Mouse (Mus musculus) embryonic facial prominence, embryonic 13.5 days (tissue): ENCODE results near the gene Cops2. TPM values are rescaled to one million over a fixed set of nuclear protein-coding genes. Genes with fewer than 3 reads are reported as not detected.
A peak's percentile ranks its signal among the peaks of the same experiment; 100 is the strongest.

Experiments used
- ATAC-seq: fragments of 200-750 bp; cut with Nextera tagmentation; 2 replicates; pipeline ENCODE4 v1.8.0; 2017; ENCODE audit warnings: low read depth; ENCODE audit not compliant: insufficient number of reproducible peaks, insufficient read depth, low FRiP score, low TSS enrichment
- H3K27ac ChIP-seq: fragments of 300-500 bp; sonication (generic); 2 replicates; pipeline ENCODE4 v1.5.1; 2015; ENCODE audit warnings: moderate library complexity, mild to moderate bottlenecking, inconsistent platforms
- H3K27me3 ChIP-seq: fragments of 300-500 bp; sonication (generic); 2 replicates; pipeline ENCODE4 v1.6.1; 2015; ENCODE audit warnings: mild to moderate bottlenecking, inconsistent platforms
- H3K36me3 ChIP-seq: fragments of 300-500 bp; sonication (generic); 2 replicates; pipeline ENCODE4 v1.6.1; 2015; ENCODE audit warnings: mild to moderate bottlenecking, inconsistent platforms
- H3K4me1 ChIP-seq: fragments of 300-500 bp; sonication (generic); 2 replicates; pipeline ENCODE4 v1.6.1; 2015; ENCODE audit warnings: inconsistent platforms
- H3K4me2 ChIP-seq: fragments of 300-500 bp; sonication (generic); 2 replicates; pipeline ENCODE4 v1.6.1; 2015; ENCODE audit warnings: moderate library complexity, mild to moderate bottlenecking, inconsistent platforms
- H3K4me3 ChIP-seq: fragments of 300-500 bp; sonication (generic); 2 replicates; pipeline ENCODE4 v1.5.1; 2015; ENCODE audit warnings: mild to moderate bottlenecking, inconsistent platforms
- H3K9ac ChIP-seq: fragments of 300-500 bp; sonication (generic); 2 replicates; pipeline ENCODE4 v1.6.1; 2015; ENCODE audit warnings: mild to moderate bottlenecking, inconsistent platforms
- H3K9me3 ChIP-seq: fragments of 300-500 bp; sonication (generic); 2 replicates; pipeline ENCODE4 v1.6.1; 2016; ENCODE audit warnings: inconsistent platforms
- WGBS: fragments of 180-500 bp; shearing (Covaris S2); methylation state at CpG from one replicate; pipeline ENCODE4 v1.1.7; 2015; ENCODE audit warnings: mixed read lengths; 5-methylcytosine and 5-hydroxymethylcytosine counted together
- polyA plus RNA-seq: library from polyadenylated mRNA; unstranded; fragments of >200 nt; fragmentation: Nextera tagmentation; extraction: Ambion mirVana; gene quantifications from 2 replicates; pipeline ENCODE4 v1.2.1, GENCODE M21; 2015

Gene Cops2
- polyA plus RNA-seq, 1 experiment from 2014 or later: 84.7 TPM

GRCm38 (mm10) chr2:125866058-125866740 is 7.3 kb upstream of the Cops2 start:
- H3K27ac ChIP-seq: peak overlapping the region; percentile 44; the same call in 1 of the 2 replicates
- 0 out of 2 replicates have a peak, but pooled peaks cover 4% of the 10 kb centered on the region for H3K36me3 ChIP-seq
- ATAC-seq: peak; percentile 48; the same call in 1 of the 2 replicates
- H3K9me3 ChIP-seq: no peaks in the 10 kb centered on the region
- WGBS: 5% methylated on average over 23 of the region's 23 CpGs
- peak overlapping the region; percentile 57 for H3K4me3 ChIP-seq
- no peaks in the 10 kb centered on the region for H3K27me3 ChIP-seq
- peaks cover 11% of the 10 kb centered on the region for H3K4me1 ChIP-seq
- H3K4me2 ChIP-seq: peak overlapping the region; percentile 68
- peak overlapping the region; percentile 76 for H3K9ac ChIP-seq

GRCm38 (mm10) chr2:125865585-125865984 is 6.6 kb upstream of the Cops2 start:
- no peaks in the 10 kb centered on the region for H3K9me3 ChIP-seq
- no peaks in the 10 kb centered on the region for H3K27me3 ChIP-seq
- ATAC-seq: no peak
- H3K36me3 ChIP-seq: 0 out of 2 replicates have a peak, but pooled peaks cover 4% of the 10 kb centered on the region
- H3K4me3 ChIP-seq: peak overlapping the region; percentile 57
- H3K4me2 ChIP-seq: peak overlapping the region; percentile 68
- H3K9ac ChIP-seq: no peak overlapping the region
- H3K4me1 ChIP-seq: peaks cover 11% of the 10 kb centered on the region
- H3K27ac ChIP-seq: no peak overlapping the region

DNA sequence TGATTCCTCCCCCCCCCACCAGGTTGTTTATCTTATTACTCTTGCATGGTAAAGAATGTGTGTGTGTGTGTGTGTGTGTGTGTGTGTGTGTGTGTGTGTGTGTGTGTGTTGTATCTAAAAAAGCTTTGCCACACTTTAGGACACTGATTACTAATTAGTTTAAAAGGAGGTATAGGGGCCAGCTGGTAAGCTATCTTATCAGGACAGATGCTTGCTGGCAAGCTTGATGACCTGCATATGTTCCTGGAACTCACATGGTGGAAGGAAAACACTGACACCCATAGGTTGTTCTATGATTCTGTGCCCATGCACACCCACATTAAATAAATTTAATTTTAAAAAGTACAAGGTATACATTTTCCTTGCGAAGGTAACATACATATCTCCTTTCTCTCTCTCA is 5.6 kb upstream of the Cops2 start:
- no peak overlapping the region for H3K4me2 ChIP-seq
- no peak overlapping the region for H3K27ac ChIP-seq
- H3K4me1 ChIP-seq: peaks cover 11% of the 10 kb centered on the region
- H3K9ac ChIP-seq: no peak overlapping the region
- H3K4me3 ChIP-seq: no peak overlapping the region
- no peak for ATAC-seq
- whole genome bisulfite sequencing: 83% methylated on average over 1 of the region's 1 CpGs
- H3K27me3 ChIP-seq: no peaks in the 10 kb centered on the region
- no peaks in the 10 kb centered on the region for H3K9me3 ChIP-seq
- H3K36me3 ChIP-seq: 0 out of 2 replicates have a peak, but pooled peaks cover 4% of the 10 kb centered on the region

DNA sequence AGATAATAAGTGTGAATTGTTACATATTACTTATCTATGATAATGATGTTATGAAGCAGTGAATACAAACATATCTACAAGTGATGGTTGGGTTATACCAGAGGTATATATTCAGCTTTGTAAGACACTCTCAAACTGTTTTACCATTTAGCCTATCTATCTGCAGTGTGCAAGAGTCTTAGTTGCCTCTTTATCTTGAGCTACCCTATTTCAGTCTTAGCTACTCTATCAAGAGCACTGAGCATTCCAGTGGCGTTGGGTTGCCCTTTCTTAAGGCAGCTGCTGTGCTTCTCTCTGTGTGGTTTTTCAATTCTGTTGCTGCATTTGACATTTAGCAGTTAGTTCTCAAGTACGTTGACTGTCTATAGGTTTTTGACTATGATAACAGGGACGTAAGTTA is 4.9 kb upstream of the Cops2 start:
- Histone ChIP-seq H3K27ac (no peak overlapping the region), H3K4me2 (no peak overlapping the region), H3K4me1 (peaks cover 11% of the 10 kb centered on the region), H3K4me3 (no peak overlapping the region), H3K9me3 (no peaks in the 10 kb centered on the region), H3K27me3 (no peaks in the 10 kb centered on the region), H3K9ac (no peak overlapping the region), H3K36me3 (0 out of 2 replicates have a peak, but pooled peaks cover 4% of the 10 kb centered on the region)
- ATAC-seq: no peak
- 75% methylated on average over 3 of the region's 3 CpGs for WGBS

- no peak overlapping the region for H3K27ac ChIP-seq
- no peak overlapping the region for H3K9ac ChIP-seq
- peak overlapping the region; percentile 66 for H3K4me2 ChIP-seq
- H3K9me3 ChIP-seq: no peaks in the 10 kb centered on the region
- H3K4me3 ChIP-seq: peak overlapping the region; percentile 99
- H3K27me3 ChIP-seq: no peaks in the 10 kb centered on the region
- H3K36me3 ChIP-seq: no peaks in the 10 kb centered on the region
- H3K4me1 ChIP-seq: peaks cover 3% of the 10 kb centered on the region; the same call in 1 of the 2 replicates
- no peak for ATAC-seq
- 43% methylated on average over 3 of the region's 3 CpGs for WGBS
Observed at GRCm38 (mm10) chr2:125857707-125858106, 1.2 kb downstream of the Cops2 start.

DNA sequence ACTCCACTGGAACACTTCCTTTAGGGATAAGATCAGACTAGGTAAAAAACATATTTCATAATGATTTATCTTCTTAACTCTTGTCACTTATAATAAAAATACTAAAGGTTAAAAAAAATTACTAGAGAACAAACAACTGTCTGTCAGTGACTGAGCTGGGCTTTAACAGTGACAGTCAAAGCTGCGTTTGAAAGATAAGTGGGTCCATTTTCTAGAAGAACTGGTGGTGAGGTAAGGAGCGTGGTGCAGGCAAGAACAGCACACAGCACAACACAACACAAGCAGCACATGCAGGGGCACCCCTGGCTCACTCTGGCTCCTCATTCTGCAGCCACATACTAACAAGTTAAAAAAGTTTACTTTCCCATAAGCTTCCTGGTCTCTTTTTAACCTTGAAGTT is 7.7 kb downstream of the Cops2 start:
- Histone ChIP-seq H3K4me3 (no peak overlapping the region), H3K27me3 (no peaks in the 10 kb centered on the region), H3K27ac (no peak overlapping the region), H3K9me3 (no peaks in the 10 kb centered on the region), H3K4me2 (no peak overlapping the region), H3K9ac (no peak overlapping the region), H3K4me1 (no peaks in the 10 kb centered on the region), H3K36me3 (peaks cover 17% of the 10 kb centered on the region)
- ATAC-seq: no peak
- WGBS: 87% methylated on average over 2 of the region's 2 CpGs

GRCm38 (mm10) chr2:125838708-125839284 is 20.1 kb downstream of the Cops2 start:
- Histone ChIP-seq H3K9ac (no peak overlapping the region), H3K4me1 (no peaks in the 10 kb centered on the region), H3K27ac (no peak overlapping the region), H3K4me3 (no peak overlapping the region), H3K4me2 (no peak overlapping the region), H3K9me3 (no peaks in the 10 kb centered on the region), H3K36me3 (peaks cover 61% of the 10 kb centered on the region), H3K27me3 (no peaks in the 10 kb centered on the region)
- no peak for ATAC-seq
- 81% methylated on average over 2 of the region's 2 CpGs for WGBS

- Histone ChIP-seq H3K9ac (no peak overlapping the region), H3K27ac (no peak overlapping the region), H3K27me3 (no peaks in the 10 kb centered on the region), H3K4me2 (no peak overlapping the region), H3K4me3 (no peak overlapping the region), H3K9me3 (no peaks in the 10 kb centered on the region), H3K36me3 (peaks cover 65% of the 10 kb centered on the region), H3K4me1 (no peaks in the 10 kb centered on the region)
- no peak for ATAC-seq
- WGBS: 97% methylated on average over 7 of the region's 7 CpGs
Observed at GRCm38 (mm10) chr2:125838091-125838490, 20.8 kb downstream of the Cops2 start.

GRCm38 (mm10) chr2:125829924-125830323 is 29.0 kb downstream of the Cops2 start:
- 91% methylated on average over 2 of the region's 2 CpGs for WGBS
- H3K9ac ChIP-seq: no peak overlapping the region
- H3K27ac ChIP-seq: no peak overlapping the region
- no peak overlapping the region for H3K4me3 ChIP-seq
- H3K4me1 ChIP-seq: no peaks in the 10 kb centered on the region
- H3K9me3 ChIP-seq: no peaks in the 10 kb centered on the region
- no peak for ATAC-seq
- no peaks in the 10 kb centered on the region for H3K27me3 ChIP-seq
- H3K4me2 ChIP-seq: no peak overlapping the region
- H3K36me3 ChIP-seq: peaks cover 51% of the 10 kb centered on the region

GRCm38 (mm10) chr2:125827898-125828297 is 31.0 kb downstream of the Cops2 start:
- Histone ChIP-seq H3K4me2 (no peak overlapping the region), H3K9me3 (no peaks in the 10 kb centered on the region), H3K4me3 (no peak overlapping the region), H3K9ac (no peak overlapping the region), H3K27ac (no peak overlapping the region), H3K36me3 (peaks cover 35% of the 10 kb centered on the region), H3K4me1 (no peaks in the 10 kb centered on the region), H3K27me3 (no peaks in the 10 kb centered on the region)
- WGBS: 88% methylated on average over 4 of the region's 4 CpGs
- ATAC-seq: no peak

GRCm38 (mm10) chr2:125826201-125826600 is 32.7 kb downstream of the Cops2 start:
- Histone ChIP-seq H3K27ac (no peak overlapping the region), H3K4me1 (no peaks in the 10 kb centered on the region), H3K4me3 (no peak overlapping the region), H3K9me3 (no peaks in the 10 kb centered on the region), H3K9ac (no peak overlapping the region), H3K4me2 (no peak overlapping the region), H3K27me3 (no peaks in the 10 kb centered on the region), H3K36me3 (peaks cover 20% of the 10 kb centered on the region; the same call in 1 of the 2 replicates)
- ATAC-seq: no peak
- WGBS: 69% methylated on average over 4 of the region's 4 CpGs

- no peaks in the 10 kb centered on the region for H3K9me3 ChIP-seq
- H3K4me2 ChIP-seq: no peak overlapping the region
- WGBS: 82% methylated on average over 4 of the region's 4 CpGs
- ATAC-seq: no peak
- H3K36me3 ChIP-seq: no peaks in the 10 kb centered on the region
- no peak overlapping the region for H3K9ac ChIP-seq
- H3K4me1 ChIP-seq: no peaks in the 10 kb centered on the region
- H3K27ac ChIP-seq: no peak overlapping the region
- H3K4me3 ChIP-seq: no peak overlapping the region
- no peaks in the 10 kb centered on the region for H3K27me3 ChIP-seq
Observed at GRCm38 (mm10) chr2:125820397-125820796, 38.5 kb downstream of the Cops2 start.
